Mouse (Mus musculus): Measurements from ENCODE around the gene Cish.

The Cish gene

GRCm38 (mm10) chr9:107296016-107296040 is at the start of gene Cish:
Gene Cish (plus strand): TSS chr9:107296026.
- no peak for DNase-seq

GRCm38 (mm10) chr9:107246170-107246569 is 49.7 kb upstream of the Cish start:
- peak in 1 of 2 experiments; percentile 39 for DNase-seq

GRCm38 (mm10) chr9:107249154-107249553 is 46.7 kb upstream of the Cish start:
- DNase-seq, result no peak

GRCm38 (mm10) chr9:107250416-107251337 is 45.1 kb upstream of the Cish start:
- DNase-seq, result no peak

- peak in 1 of 2 experiments; percentile 32 for DNase-seq
Measured at GRCm38 (mm10) chr9:107252164-107252563, 43.7 kb upstream of the Cish start.

GRCm38 (mm10) chr9:107254476-107254875 is 41.4 kb upstream of the Cish start:
- peak; percentile 40 to 82 for DNase-seq

- peak; percentile 71 to 86 for DNase-seq
Measured at GRCm38 (mm10) chr9:107254925-107255324, 40.9 kb upstream of the Cish start.

GRCm38 (mm10) chr9:107255596-107255995 is 40.2 kb upstream of the Cish start:
- DNase-seq, result no peak

GRCm38 (mm10) chr9:107259571-107259970 is 36.3 kb upstream of the Cish start:
- peak in 1 of 2 experiments; percentile 18 for DNase-seq

- peak in 1 of 2 experiments; percentile 15 for DNase-seq
Measured at GRCm38 (mm10) chr9:107260429-107260828, 35.4 kb upstream of the Cish start.

- DNase-seq, result peak in 1 of 2 experiments; percentile 27
Measured at GRCm38 (mm10) chr9:107260836-107261235, 35.0 kb upstream of the Cish start.

- DNase-seq, result peak in 1 of 2 experiments; percentile 22
Measured at GRCm38 (mm10) chr9:107261792-107262191, 34.0 kb upstream of the Cish start.

- peak in 1 of 2 experiments; percentile 36 for DNase-seq
Measured at GRCm38 (mm10) chr9:107262375-107262774, 33.5 kb upstream of the Cish start.

GRCm38 (mm10) chr9:107263912-107264311 is 31.9 kb upstream of the Cish start:
- peak in 1 of 2 experiments; percentile 24 for DNase-seq

GRCm38 (mm10) chr9:107264731-107265130 is 31.1 kb upstream of the Cish start:
- DNase-seq, result no peak

- DNase-seq, result no peak
Measured at GRCm38 (mm10) chr9:107267028-107267427, 28.8 kb upstream of the Cish start.

GRCm38 (mm10) chr9:107267721-107268402 is 28.0 kb upstream of the Cish start:
- DNase-seq, result no peak

- DNase-seq, result no peak
Measured at GRCm38 (mm10) chr9:107269772-107270171, 26.1 kb upstream of the Cish start.

GRCm38 (mm10) chr9:107271177-107271938 is 24.5 kb upstream of the Cish start:
- DNase-seq, result no peak

GRCm38 (mm10) chr9:107272284-107272683 is 23.5 kb upstream of the Cish start:
- DNase-seq, result no peak

GRCm38 (mm10) chr9:107273184-107273583 is 22.6 kb upstream of the Cish start:
- DNase-seq, result no peak

GRCm38 (mm10) chr9:107274751-107275150 is 21.1 kb upstream of the Cish start:
- DNase-seq, result no peak

GRCm38 (mm10) chr9:107275710-107276109 is 20.1 kb upstream of the Cish start:
- no peak for DNase-seq

- no peak for DNase-seq
Measured at GRCm38 (mm10) chr9:107277603-107278002, 18.2 kb upstream of the Cish start.

Measured in kidney, postnatal 25 days (tissue).